Mouse (Mus musculus) heart, postnatal 0 days (tissue): ENCODE data around the gene Dok7.

Source experiments
- CTCF ChIP-seq: IDR thresholded peaks from 2 replicates; pipeline ENCODE4 v1.5.1; 2016; ENCODE audit warnings: antibody characterized with exemption, control low read depth, low read depth
- EP300 ChIP-seq: IDR thresholded peaks from 2 replicates; pipeline ENCODE4 v1.6.1; 2016; ENCODE audit warnings: antibody characterized with exemption, low read depth

- no peak for TF ChIP-seq CTCF
- TF ChIP-seq EP300 = no peak
Observed at GRCm38 (mm10) chr5:35105922-35106298, 49.3 kb downstream of the Dok7 start.
